Mouse (Mus musculus) CH12.LX (cell line): ENCODE data around the gene 4931422A03Rik. TPM values are rescaled to one million over a fixed set of nuclear protein-coding genes. Genes with fewer than 3 reads are reported as not detected.

Source experiments
- DNase-seq: peaks from one replicate; pipeline ENCODE4 v3.0.0-alpha.2; 2013; ENCODE audit errors: extremely low read depth
- H3K27ac ChIP-seq: 2 replicates; pipeline ENCODE4 v1.5.1; 2012; ENCODE audit warnings: low read depth, mild to moderate bottlenecking, control low read depth, moderate library complexity; ENCODE audit not compliant: insufficient read depth
- H3K27me3 ChIP-seq: replicated peaks from 2 replicates; pipeline ENCODE3; 2012; ENCODE audit warnings: inconsistent platforms
- H3K36me3 ChIP-seq, 2 experiments: replicated peaks in 1 of 2; 2 replicates each; pipeline versions ENCODE3 to v1.6.1; 2012; ENCODE audit warnings: inconsistent platforms in 1 of 2, low read length in 1 of 2, mild to moderate bottlenecking in 1 of 2, mixed read lengths in 1 of 2, moderate library complexity in 1 of 2; ENCODE audit not compliant: control insufficient read depth in 1 of 2, insufficient read depth in 1 of 2
- H3K4me1 ChIP-seq, 2 experiments: 2 replicates each; pipeline ENCODE4 v1.6.1; 2012; ENCODE audit warnings: inconsistent platforms in 1 of 2, moderate library complexity in 1 of 2; ENCODE audit not compliant: insufficient read depth in 2 of 2, control insufficient read depth in 1 of 2
- H3K4me2 ChIP-seq: 2 replicates; pipeline ENCODE4 v1.6.1; 2012; ENCODE audit warnings: low read depth, mild to moderate bottlenecking, control low read depth; ENCODE audit not compliant: poor library complexity, insufficient read depth, severe bottlenecking
- H3K4me3 ChIP-seq, 3 experiments: fragments of 150-350 bp in 1 of 3; sonication (generic) in 1 of 3; replicated peaks in 1 of 3; 2 replicates each; pipeline versions ENCODE3 to v1.5.1; 2011 to 2012; ENCODE audit warnings: low read depth in 2 of 3, low read length in 2 of 3, mild to moderate bottlenecking in 2 of 3, moderate library complexity in 2 of 3, control low read depth in 1 of 3, improper control_type of control experiment in 1 of 3, inconsistent platforms in 1 of 3, mixed read lengths in 1 of 3; ENCODE audit not compliant: poor library complexity in 1 of 3
- H3K79me2 ChIP-seq: replicated peaks from 2 replicates; pipeline ENCODE4 v1.6.1; 2012; ENCODE audit warnings: mild to moderate bottlenecking, moderate library complexity; ENCODE audit not compliant: control insufficient read depth, poor library complexity, insufficient read depth, severe bottlenecking; ENCODE audit errors: extremely low read depth
- H3K9ac ChIP-seq: 2 replicates; pipeline ENCODE4 v1.6.1; 2012; ENCODE audit warnings: low read depth, mild to moderate bottlenecking, control low read depth, moderate library complexity; ENCODE audit not compliant: insufficient read depth
- H3K9me3 ChIP-seq: replicated peaks from 2 replicates; pipeline ENCODE3; 2012; ENCODE audit warnings: low read length, inconsistent platforms, mixed read lengths
- BHLHE40 ChIP-seq: IDR thresholded peaks from 2 replicates; pipeline ENCODE4 v1.6.1; 2011; ENCODE audit warnings: mild to moderate bottlenecking, low read depth, low read length, improper control_type of control experiment
- EP300 ChIP-seq: IDR thresholded peaks from 2 replicates; pipeline ENCODE4 v1.6.1; 2011; ENCODE audit warnings: low read length, improper control_type of control experiment
- ETS1 ChIP-seq: conservative IDR thresholded peaks from 2 replicates; pipeline ENCODE4 v1.6.1; 2012; ENCODE audit warnings: low read depth, mild to moderate bottlenecking, inconsistent platforms, low read length, improper control_type of control experiment, moderate library complexity
- HCFC1 ChIP-seq: IDR thresholded peaks from 2 replicates; pipeline ENCODE4 v1.6.1; 2012; ENCODE audit warnings: low read depth, mild to moderate bottlenecking, inconsistent platforms, low read length, improper control_type of control experiment
- IRF4 ChIP-seq: IDR thresholded peaks from 2 replicates; pipeline ENCODE4 v1.6.1; 2014; ENCODE audit warnings: low read depth, mild to moderate bottlenecking, inconsistent platforms, low read length, improper control_type of control experiment
- JUND ChIP-seq: conservative IDR thresholded peaks from 2 replicates; pipeline ENCODE4 v1.6.1; 2011; ENCODE audit warnings: low read depth, low read length, improper control_type of control experiment
- MAFK ChIP-seq: IDR thresholded peaks from 2 replicates; pipeline ENCODE4 v1.6.1; 2011; ENCODE audit warnings: low read length, improper control_type of control experiment; ENCODE audit not compliant: insufficient replicate concordance
- MAX ChIP-seq: IDR thresholded peaks from 2 replicates; pipeline ENCODE4 v1.6.1; 2011; ENCODE audit warnings: low read length, improper control_type of control experiment
- MXI1 ChIP-seq: IDR thresholded peaks from 2 replicates; pipeline ENCODE4 v1.6.1; 2011; ENCODE audit warnings: mild to moderate bottlenecking, low read depth, low read length, improper control_type of control experiment
- MYC ChIP-seq: IDR thresholded peaks from 2 replicates; pipeline ENCODE4 v1.6.1; 2011; ENCODE audit warnings: low read depth, mild to moderate bottlenecking, improper control_type of control experiment, low read length
- NRF1 ChIP-seq: IDR thresholded peaks from 2 replicates; pipeline ENCODE4 v1.6.1; 2014; ENCODE audit warnings: low read depth, mild to moderate bottlenecking, inconsistent platforms, low read length, improper control_type of control experiment, moderate library complexity
- PAX5 ChIP-seq: IDR thresholded peaks from 2 replicates; pipeline ENCODE4 v1.6.1; 2012; ENCODE audit warnings: low read length, inconsistent platforms, mixed read lengths
- POLR2AphosphoS2 ChIP-seq: IDR thresholded peaks from 2 replicates; pipeline ENCODE4 v1.6.1; 2011; ENCODE audit warnings: low read depth, low read length, improper control_type of control experiment
- RAD21 ChIP-seq: IDR thresholded peaks from 2 replicates; pipeline ENCODE4 v1.6.1; 2011; ENCODE audit warnings: low read depth, mild to moderate bottlenecking, low read length, improper control_type of control experiment, moderate library complexity
- RCOR1 ChIP-seq: conservative IDR thresholded peaks from 2 replicates; pipeline ENCODE4 v1.6.1; 2012; ENCODE audit warnings: low read depth, mild to moderate bottlenecking, inconsistent platforms, low read length, improper control_type of control experiment
- SIN3A ChIP-seq: IDR thresholded peaks from 2 replicates; pipeline ENCODE4 v1.6.1; 2012; ENCODE audit warnings: low read length, improper control_type of control experiment, inconsistent platforms
- SMC3 ChIP-seq: IDR thresholded peaks from 2 replicates; pipeline ENCODE4 v1.6.1; 2011; ENCODE audit warnings: low read depth, low read length, improper control_type of control experiment
- TBP ChIP-seq: conservative IDR thresholded peaks from 2 replicates; pipeline ENCODE4 v1.6.1; 2011; ENCODE audit warnings: low read depth, low read length, improper control_type of control experiment
- TCF12 ChIP-seq: IDR thresholded peaks from 2 replicates; pipeline ENCODE4 v1.6.1; 2014; ENCODE audit warnings: low read depth, mild to moderate bottlenecking, inconsistent platforms, low read length, improper control_type of control experiment
- UBTF ChIP-seq: IDR thresholded peaks from 2 replicates; pipeline ENCODE4 v1.6.1; 2012; ENCODE audit warnings: low read depth, mild to moderate bottlenecking, inconsistent platforms, low read length, improper control_type of control experiment, moderate library complexity
- USF1 ChIP-seq: IDR thresholded peaks from 2 replicates; pipeline ENCODE4 v1.6.1; 2014; ENCODE audit warnings: low read depth, mild to moderate bottlenecking, inconsistent platforms, low read length, improper control_type of control experiment
- USF2 ChIP-seq: conservative IDR thresholded peaks from 2 replicates; pipeline ENCODE4 v1.6.1; 2011; ENCODE audit warnings: low read depth, low read length, improper control_type of control experiment
- ZC3H11A ChIP-seq: IDR thresholded peaks from 2 replicates; pipeline ENCODE4 v1.6.1; 2012; ENCODE audit warnings: low read depth, mild to moderate bottlenecking, inconsistent platforms, low read length, improper control_type of control experiment
- ZKSCAN1 ChIP-seq: IDR thresholded peaks from 2 replicates; pipeline ENCODE4 v1.6.1; 2012; ENCODE audit warnings: low read depth, inconsistent platforms, low read length, improper control_type of control experiment, borderline replicate concordance
- ZMIZ1 ChIP-seq: IDR thresholded peaks from 2 replicates; pipeline ENCODE4 v1.6.1; 2012; ENCODE audit warnings: low read depth, mild to moderate bottlenecking, inconsistent platforms, low read length, improper control_type of control experiment
- ZNF384 ChIP-seq: IDR thresholded peaks from 2 replicates; pipeline ENCODE4 v1.6.1; 2012; ENCODE audit warnings: low read depth, low read length, improper control_type of control experiment, inconsistent platforms
- dilution Hi-C: fragments of 300-500 bp; cut with MboI; formaldehyde crosslinking; loops from 2 replicates; pipeline ENCODE4 v1.14.3; 2020; ENCODE audit warnings: low sequenced_read_pairs; ENCODE audit not compliant: extremely low pct_unique_long_range_greater_than_20kb, extremely low pct_ligation_motif_present
- in situ Hi-C: fragments of 300-500 bp; cut with MboI; formaldehyde crosslinking; loops from 3 replicates; pipeline ENCODE4 v1.14.3; 2019; ENCODE audit warnings: low sequenced_read_pairs, low pct_ligation_motif_present, low pct_unique_long_range_greater_than_20kb, mixed read lengths
- polyA plus RNA-seq: library from polyadenylated mRNA; unstranded; fragments of >175 nt; gene quantifications from 2 replicates; pipeline ENCODE4 v1.2.1, GENCODE M21; 2012; ENCODE audit warnings: low read depth; ENCODE audit not compliant: insufficient read length
- total RNA-seq, 2 experiments: library from RNA; depleted of rRNA; stranded (reverse); fragments of 300-350 nt in 1 of 2; fragments of >200 nt in 1 of 2; gene quantifications; 2 replicates each; pipeline ENCODE4 v1.2.3; 2012 to 2014

Gene 4931422A03Rik
- total and polyA plus RNA-seq, 3 experiments = 0.68 to 2.4 TPM; not detected in 1

GRCm38 (mm10) chr2:104064152-104064551 is 36.0 kb upstream of the 4931422A03Rik start:
- TF ChIP-seq USF2 (no peak), EP300 (no peak), ZKSCAN1 (no peak), UBTF (no peak), JUND (no peak), NRF1 (no peak), PAX5 (no peak), MXI1 (no peak), TCF12 (no peak), MYC (no peak), ZMIZ1 (no peak), ZC3H11A (no peak), SIN3A (no peak), MAFK (no peak)
- Histone ChIP-seq H3K4me3 (no peak overlapping the region), H3K36me3 (peaks cover 7 to 26% of the 10 kb centered on the region in 2 experiments), H3K4me2 (no peak overlapping the region), H3K27me3 (no peaks in the 10 kb centered on the region), H3K27ac (no peak overlapping the region), H3K9me3 (no peaks in the 10 kb centered on the region), H3K9ac (no peak overlapping the region), H3K4me1 (no peaks in the 10 kb centered on the region), H3K79me2 (no peaks in the 10 kb centered on the region)
- dilution Hi-C loops = no loop called here
- no peak for DNase-seq
- in situ Hi-C loops = no loop called here

DNA sequence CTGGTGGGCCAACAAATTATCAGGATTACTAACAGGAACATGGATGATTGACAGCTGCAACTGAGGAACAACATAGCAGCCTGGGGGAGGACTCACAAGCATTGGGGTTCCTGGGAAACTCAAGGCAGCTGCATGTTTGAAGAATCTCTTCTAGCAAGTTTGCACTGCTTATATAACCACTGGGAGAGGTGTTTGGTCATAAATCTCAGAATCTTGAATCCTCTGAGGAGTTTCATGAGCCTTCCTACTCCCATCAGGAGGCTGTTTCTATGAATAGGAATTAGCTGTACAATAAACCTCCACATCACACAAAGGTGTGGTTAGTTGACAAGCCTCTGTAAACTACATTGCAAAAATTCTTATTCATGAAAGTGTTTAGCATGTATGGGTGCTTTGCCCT is 34.5 kb upstream of the 4931422A03Rik start:
- Histone ChIP-seq H3K4me3 (no peak overlapping the region), H3K27me3 (no peaks in the 10 kb centered on the region), H3K4me2 (no peak overlapping the region), H3K36me3 (peaks cover 14 to 35% of the 10 kb centered on the region in 2 experiments), H3K9ac (no peak overlapping the region), H3K27ac (no peak overlapping the region), H3K4me1 (no peaks in the 10 kb centered on the region), H3K79me2 (no peaks in the 10 kb centered on the region), H3K9me3 (no peaks in the 10 kb centered on the region)
- dilution Hi-C loops (no loop called here), in situ Hi-C loops (no loop called here)
- no peak for TF ChIP-seq RAD21
- no peak for TF ChIP-seq USF1
- TF ChIP-seq HCFC1 = no peak
- TF ChIP-seq BHLHE40 = no peak
- no peak for TF ChIP-seq TBP
- TF ChIP-seq SMC3 = no peak
- TF ChIP-seq MAFK = no peak
- TF ChIP-seq RCOR1 = no peak
- no peak for TF ChIP-seq MXI1
- no peak for TF ChIP-seq USF2
- TF ChIP-seq IRF4 = no peak
- no peak for TF ChIP-seq ZNF384
- no peak for TF ChIP-seq POLR2AphosphoS2
- TF ChIP-seq MAX = no peak
- TF ChIP-seq ETS1 = no peak
- no peak for TF ChIP-seq ZKSCAN1
- no peak for TF ChIP-seq PAX5
- TF ChIP-seq ZMIZ1 = no peak
- TF ChIP-seq JUND = no peak
- DNase-seq = no peak
